Mouse (Mus musculus) left cerebral cortex, postnatal 25 days (tissue): Measurements from ENCODE around the gene Gm5127. TPM values are rescaled to one million over a fixed set of nuclear protein-coding genes. Genes with fewer than 3 reads are reported as not detected.

Source experiments
- DNase-seq, 2 experiments: peaks; one replicate each; pipeline ENCODE4 v3.0.0; 2022; ENCODE audit warnings: low spot score in 2 of 2, mixed read lengths in 1 of 2
- intact Hi-C: fragments of 180-260 bp; cut with DNase I; formaldehyde crosslinking; loops from one replicate; pipeline ENCODE4 v1.15.1; 2025
- total RNA-seq, 2 experiments: library from RNA; stranded (reverse); gene quantifications; 2 replicates each; pipeline ENCODE4 v1.2.3; 2021

Gm5127 gene
- under 1 TPM; 0.18 to 0.23 TPM for total RNA-seq

- DNase-seq = no peak
- intact Hi-C loops = no loop called here
Measured at GRCm38 (mm10) chrX:106582886-106583285, at the start of gene Gm5127. Gm5127 (plus strand) TSS chrX:106583186.

- intact Hi-C loops = no loop called here
- DNase-seq = no peak
Measured at GRCm38 (mm10) chrX:106536359-106536758, 46.6 kb upstream of the Gm5127 start.

- no peak for DNase-seq
- intact Hi-C loops = no loop called here
Measured at GRCm38 (mm10) chrX:106555457-106555856, 27.5 kb upstream of the Gm5127 start.

GRCm38 (mm10) chrX:106578966-106579365, 4.0 kb upstream of the Gm5127 start:
- intact Hi-C loops = no loop called here
- no peak for DNase-seq

GRCm38 (mm10) chrX:106580410-106580809, 2.6 kb upstream of the Gm5127 start:
- DNase-seq = no peak
- intact Hi-C loops = loop anchor here (2.0 kb wide), 1 partner anchor 186 kb away; no protein-coding TSS in a partner anchor

- intact Hi-C loops = no loop called here
- DNase-seq = no peak
Measured at GRCm38 (mm10) chrX:106582197-106582596, 789 bp upstream of the Gm5127 start.

- intact Hi-C loops = no loop called here
- DNase-seq = no peak
Measured at GRCm38 (mm10) chrX:106593914-106594313, 10.9 kb downstream of the Gm5127 start.

GRCm38 (mm10) chrX:106595904-106596303, 12.9 kb downstream of the Gm5127 start:
- intact Hi-C loops = no loop called here
- no peak for DNase-seq

- DNase-seq = no peak
- intact Hi-C loops = no loop called here
Measured at GRCm38 (mm10) chrX:106602574-106603258, 19.7 kb downstream of the Gm5127 start.

GRCm38 (mm10) chrX:106603386-106603785, 20.4 kb downstream of the Gm5127 start, which contains the start of gene Cysltr1:
Cysltr1 (minus strand) TSS chrX:106603679.
- intact Hi-C loops = no loop called here
- DNase-seq = peak; percentile 1 to 3

GRCm38 (mm10) chrX:106622512-106622911, 39.5 kb downstream of the Gm5127 start:
- intact Hi-C loops = no loop called here
- DNase-seq = no peak

- no peak for DNase-seq
Measured at GRCm38 (mm10) chrX:106623667-106624066, 40.7 kb downstream of the Gm5127 start.

GRCm38 (mm10) chrX:106628514-106628913, 45.5 kb downstream of the Gm5127 start:
- intact Hi-C loops = no loop called here
- DNase-seq = no peak

More at GRCm38 (mm10) chrX:106623667-106624066, 40.7 kb downstream of the Gm5127 start:
- intact Hi-C loops = no loop called here

GRCm38 (mm10) chrX:106633543-106633942, 50.6 kb downstream of the Gm5127 start:
- no peak for DNase-seq
- intact Hi-C loops = no loop called here

- intact Hi-C loops = no loop called here
- DNase-seq = no peak
Measured at GRCm38 (mm10) chrX:106634799-106635541, 52.0 kb downstream of the Gm5127 start.

GRCm38 (mm10) chrX:106662101-106662500, 79.1 kb downstream of the Gm5127 start:
- intact Hi-C loops = no loop called here
- no peak for DNase-seq

GRCm38 (mm10) chrX:106704590-106704989, 121.6 kb downstream of the Gm5127 start:
- no peak for DNase-seq
- intact Hi-C loops = no loop called here

GRCm38 (mm10) chrX:106717160-106717559, 134.2 kb downstream of the Gm5127 start:
- intact Hi-C loops = no loop called here
- DNase-seq = no peak

GRCm38 (mm10) chrX:106742241-106742640, 159.3 kb downstream of the Gm5127 start:
- intact Hi-C loops = no loop called here
- DNase-seq = no peak

- DNase-seq = no peak
- intact Hi-C loops = no loop called here
Measured at GRCm38 (mm10) chrX:106755272-106755671, 172.3 kb downstream of the Gm5127 start.
